Mouse (Mus musculus): Measurements from ENCODE around the gene Krtap4-2.

GRCm38 (mm10) chr11:99620335-99620734, 14.5 kb downstream of the Krtap4-2 start, which contains the start of gene Gm11562:
- no peak for TF ChIP-seq CTCF (IDR thresholded peaks at IDR 0.05; ENCODE audit: low read depth, low read length)
- no peak for TF ChIP-seq POLR2A (IDR thresholded peaks at IDR 0.05; ENCODE audit: borderline replicate concordance, low read depth, low read length)

All from bone marrow macrophage, adult 2 months (primary cell).